ENCODE assay signal across 8 mouse cellular contexts in genomic region chr8:106561097-106561865, GRCm38 (mm10). TPM values are rescaled to one million over a fixed set of nuclear protein-coding genes. Genes with fewer than 3 reads are reported as not detected.
DNase-seq lines count a peak whose midpoint lies in the region; ATAC-seq and TF ChIP-seq lines count a peak whose summit lies in the region.

No protein-coding gene starts in this region.

- H3K36me3 ChIP-seq in heart, embryonic 12.5 days, result peaks cover 21% of the 10 kb centered on the region
- no peaks in the 10 kb centered on the region for H3K36me3 ChIP-seq in lung, embryonic 14.5 days (ENCODE audit: insufficient read depth)

- DNase-seq in CD4-positive helper T cell, adult 2 months (ENCODE audit: low read depth, low spot score), result peak; percentile 83
- DNase-seq in T-cell, adult 2 months (ENCODE audit: low spot score), result peak; percentile 83
- peak; percentile 84 for DNase-seq in embryo, embryonic 10 days (ENCODE audit: low spot score)
- peak; percentile 82 to 86 for DNase-seq in kidney, postnatal 36 days
- DNase-seq in lung, embryonic 14.5 days, result peak; percentile 82
- peak; percentile 80 for DNase-seq in retina, postnatal 1 day
- peak; percentile 67 for DNase-seq in urinary bladder, adult 2 months (ENCODE audit: low spot score)

- peaks cover 11% of the 10 kb centered on the region for H3K4me1 ChIP-seq in heart, embryonic 12.5 days (replicated peaks)
- H3K4me1 ChIP-seq in lung, embryonic 14.5 days (ENCODE audit: insufficient read depth), result no peaks in the 10 kb centered on the region

- H3K9me3 ChIP-seq in heart, embryonic 12.5 days (replicated peaks), result peaks cover 5% of the 10 kb centered on the region; the same call in 1 of the 2 replicates
- peaks cover 3% of the 10 kb centered on the region; the same call in 1 of the 2 replicates for H3K9me3 ChIP-seq in lung, embryonic 14.5 days (ENCODE audit: low read depth, low read length)

- peak overlapping the region; percentile 35; the same call in 1 of the 2 replicates for H3K4me2 ChIP-seq in heart, embryonic 12.5 days
- H3K4me2 ChIP-seq in lung, embryonic 14.5 days, result 0 out of 2 replicates have a peak overlapping the region, but pooled peaks have one; percentile 33

- H3K9ac ChIP-seq in heart, embryonic 12.5 days, result no peak overlapping the region
- H3K9ac ChIP-seq in lung, embryonic 14.5 days, result no peak overlapping the region

- 26% methylated on average over 21 of the region's 21 CpGs for WGBS in heart, embryonic 12.5 days
- 24% methylated on average over 21 of the region's 21 CpGs for WGBS in lung, embryonic 14.5 days

- H3K27me3 ChIP-seq in heart, embryonic 12.5 days (replicated peaks), result no peaks in the 10 kb centered on the region
- no peaks in the 10 kb centered on the region for H3K27me3 ChIP-seq in lung, embryonic 14.5 days (ENCODE audit: insufficient read depth, low read length)

- no peak overlapping the region for H3K27ac ChIP-seq in heart, embryonic 12.5 days (ENCODE audit: poor library complexity, severe bottlenecking)
- H3K27ac ChIP-seq in lung, embryonic 14.5 days (ENCODE audit: low read depth), result no peak overlapping the region

- H3K4me3 ChIP-seq in heart, embryonic 12.5 days, result no peak overlapping the region
- H3K4me3 ChIP-seq in lung, embryonic 14.5 days (ENCODE audit: low read depth, low read length), result no peak overlapping the region

- peak; percentile 94 for TF ChIP-seq CTCF in lung, embryonic 14.5 days (IDR thresholded peaks at IDR 0.05; ENCODE audit: low read depth)

- peak; percentile 69 for ATAC-seq in heart, embryonic 12.5 days (ENCODE audit: insufficient number of reproducible peaks, low FRiP score)
- peak; percentile 84 for ATAC-seq in lung, embryonic 14.5 days (ENCODE audit: insufficient read depth)

RNA-seq across cellular contexts. Expression of gene Gm10073, which starts 12.0 kb away (rescaled TPM):
- polyA plus RNA-seq in heart, embryonic 12.5 days (2016; fragmentation: Nextera tagmentation; extraction: Ambion mirVana), result 2.8 and 4.1 TPM in 2 replicates
- 10.1 and 11.4 TPM in 2 replicates for polyA plus RNA-seq in lung, embryonic 14.5 days (2014; fragmentation: Nextera tagmentation; extraction: Ambion mirVana)
- 188 and 228 TPM in 2 replicates for polyA plus RNA-seq in urinary bladder, adult 2 months (2012; rRNA removed)

RNA-seq across cellular contexts. Expression of gene Cdh1, which starts 41.9 kb away (rescaled TPM):
- 0.87 and 1.4 TPM in 2 replicates for polyA plus RNA-seq in heart, embryonic 12.5 days (2016; fragmentation: Nextera tagmentation; extraction: Ambion mirVana)
- 85.3 and 89.8 TPM in 2 replicates for polyA plus RNA-seq in lung, embryonic 14.5 days (2014; fragmentation: Nextera tagmentation; extraction: Ambion mirVana)
- polyA plus RNA-seq in urinary bladder, adult 2 months (2012; rRNA removed), result 81.3 and 96.0 TPM in 2 replicates

RNA-seq across cellular contexts. Expression of gene Cdh3, which starts 50.6 kb away (rescaled TPM):
- 39.9 and 41.0 TPM in 2 replicates for polyA plus RNA-seq in heart, embryonic 12.5 days (2016; fragmentation: Nextera tagmentation; extraction: Ambion mirVana)
- polyA plus RNA-seq in lung, embryonic 14.5 days (2014; fragmentation: Nextera tagmentation; extraction: Ambion mirVana), result 13.9 and 15.5 TPM in 2 replicates
- polyA plus RNA-seq in urinary bladder, adult 2 months (2012; rRNA removed), result 4.4 and 5.5 TPM in 2 replicates

Comparison
In these comparisons a context has a peak if more than half of its experiments do, and no peak if none do; other contexts are left out.
1. RNA of gene Gm10073, which starts 12.0 kb away (polyA plus RNA-seq): 188 to 228 TPM in urinary bladder, adult 2 months; 10.1 to 11.4 TPM in lung, embryonic 14.5 days and 2.8 to 4.1 TPM in heart, embryonic 12.5 days; every median in the first group is over 10 times any median in the second.
2. RNA of gene Cdh1, which starts 41.9 kb away (polyA plus RNA-seq): 85.3 to 89.8 TPM in lung, embryonic 14.5 days and 81.3 to 96.0 TPM in urinary bladder, adult 2 months; 0.87 to 1.4 TPM in heart, embryonic 12.5 days; every median in the first group is over 10 times any median in the second.
3. Peak in every context shown above with its lines, with median percentiles within 50 percentile points of each other: DNase-seq.